Mouse (Mus musculus) liver, postnatal 0 days (tissue): ENCODE measurements around the gene Dhx30.
"Not testable (repeated sequence)": the region's sequence is repeated elsewhere in the genome, so short reads cannot be mapped to it uniquely, and the experiment has no call there.

ENCODE experiments used
- CTCF ChIP-seq: sonication (generic); IDR thresholded peaks from 2 replicates; pipeline ENCODE4 v1.5.1; 2016; ENCODE audit warnings: antibody characterized with exemption, low read depth
- EP300 ChIP-seq: IDR thresholded peaks from 2 replicates; pipeline ENCODE4 v1.6.1; 2016; ENCODE audit warnings: antibody characterized with exemption, low read depth, mild to moderate bottlenecking

GRCm38 (mm10) chr9:110124008-110124540 lies 6.4 kb upstream of the Dhx30 start:
- not testable (repeated sequence) for TF ChIP-seq CTCF, EP300
